Mouse (Mus musculus): ENCODE measurements around the gene Slc25a22. TPM values are rescaled to one million over a fixed set of nuclear protein-coding genes. Genes with fewer than 3 reads are reported as not detected.

The Slc25a22 gene
- polyA plus RNA-seq, 1 experiment from 2014 or later: 121 TPM

- H3K9me3 ChIP-seq (replicated peaks; ENCODE audit: control insufficient read depth, low read length, poor library complexity, severe bottlenecking): no peaks in the 10 kb centered on the region
- no peak overlapping the region for H3K27ac ChIP-seq (ENCODE audit: low read length)
- peaks cover 11% of the 10 kb centered on the region for H3K4me1 ChIP-seq (ENCODE audit: control insufficient read depth, insufficient read depth, low read length)
- H3K36me3 ChIP-seq (ENCODE audit: control insufficient read depth, insufficient read depth, low read length): no peaks in the 10 kb centered on the region
- ATAC-seq: no peak
- no peak overlapping the region for H3K4me3 ChIP-seq (ENCODE audit: low read depth, low read length)
- 51% methylated on average over 3 of the region's 3 CpGs for WGBS
- H3K4me2 ChIP-seq (ENCODE audit: low read length): no peak overlapping the region
- peaks cover 6% of the 10 kb centered on the region for H3K27me3 ChIP-seq (ENCODE audit: control insufficient read depth, insufficient read depth, low read depth, low read length)
- no peak overlapping the region for H3K9ac ChIP-seq (ENCODE audit: low read depth, low read length)
Observed at GRCm38 (mm10) chr7:141388487-141389109, 49.1 kb downstream of the Slc25a22 start.

GRCm38 (mm10) chr7:141387807-141388486, 49.7 kb downstream of the Slc25a22 start:
- Histone ChIP-seq H3K36me3 (ENCODE audit: control insufficient read depth, insufficient read depth, low read length) (no peaks in the 10 kb centered on the region), H3K9me3 (replicated peaks; ENCODE audit: control insufficient read depth, low read length, poor library complexity, severe bottlenecking) (no peaks in the 10 kb centered on the region), H3K4me1 (ENCODE audit: control insufficient read depth, insufficient read depth, low read length) (peaks cover 7% of the 10 kb centered on the region), H3K4me3 (ENCODE audit: low read depth, low read length) (no peak overlapping the region), H3K4me2 (ENCODE audit: low read length) (no peak overlapping the region), H3K27ac (ENCODE audit: low read length) (no peak overlapping the region), H3K27me3 (ENCODE audit: control insufficient read depth, insufficient read depth, low read depth, low read length) (peaks cover 6% of the 10 kb centered on the region), H3K9ac (ENCODE audit: low read depth, low read length) (no peak overlapping the region)
- 64% methylated on average over 2 of the region's 2 CpGs for WGBS
- ATAC-seq: no peak

- Histone ChIP-seq H3K36me3 (ENCODE audit: control insufficient read depth, insufficient read depth, low read length) (no peaks in the 10 kb centered on the region), H3K9ac (ENCODE audit: low read depth, low read length) (no peak overlapping the region), H3K27me3 (ENCODE audit: control insufficient read depth, insufficient read depth, low read depth, low read length) (no peaks in the 10 kb centered on the region), H3K27ac (ENCODE audit: low read length) (no peak overlapping the region), H3K4me3 (ENCODE audit: low read depth, low read length) (no peak overlapping the region), H3K4me1 (ENCODE audit: control insufficient read depth, insufficient read depth, low read length) (no peaks in the 10 kb centered on the region), H3K4me2 (ENCODE audit: low read length) (no peak overlapping the region), H3K9me3 (replicated peaks; ENCODE audit: control insufficient read depth, low read length, poor library complexity, severe bottlenecking) (no peaks in the 10 kb centered on the region)
- 80% methylated on average over 4 of the region's 4 CpGs for WGBS
- no peak for ATAC-seq
Observed at GRCm38 (mm10) chr7:141381068-141381835, 56.4 kb downstream of the Slc25a22 start.

Other genes starting within 250 kb of the Slc25a22 start
- 139 and 144 TPM in 2 replicates for gene Hras, start 243.9 kb downstream of the Slc25a22 start, polyA plus RNA-seq (2015; fragmentation: Nextera tagmentation; extraction: Ambion mirVana)
- gene Lrrc56, start 243.7 kb downstream of the Slc25a22 start, polyA plus RNA-seq (2015; fragmentation: Nextera tagmentation; extraction: Ambion mirVana): 11.5 and 12.7 TPM in 2 replicates
- 0.23 and 0.81 TPM in 2 replicates for gene Lmntd2, start 223.8 kb downstream of the Slc25a22 start, polyA plus RNA-seq (2015; fragmentation: Nextera tagmentation; extraction: Ambion mirVana)
- gene Rassf7, start 222.0 kb downstream of the Slc25a22 start, polyA plus RNA-seq (2015; fragmentation: Nextera tagmentation; extraction: Ambion mirVana): 19.8 and 21.2 TPM in 2 replicates
- 68.0 and 72.3 TPM in 2 replicates for gene Phrf1, start 209.1 kb downstream of the Slc25a22 start, polyA plus RNA-seq (2015; fragmentation: Nextera tagmentation; extraction: Ambion mirVana)
- gene Irf7, start 171.4 kb downstream of the Slc25a22 start, polyA plus RNA-seq (2015; fragmentation: Nextera tagmentation; extraction: Ambion mirVana): 1.4 and 1.5 TPM in 2 replicates
- not detected in 2 replicates for gene Cdhr5, start 161.1 kb downstream of the Slc25a22 start, polyA plus RNA-seq (2015; fragmentation: Nextera tagmentation; extraction: Ambion mirVana)
- gene Sct, start 158.8 kb downstream of the Slc25a22 start, polyA plus RNA-seq (2015; fragmentation: Nextera tagmentation; extraction: Ambion mirVana): 2.4 and 2.8 TPM in 2 replicates
- gene Drd4, start 145.9 kb downstream of the Slc25a22 start, polyA plus RNA-seq (2015; fragmentation: Nextera tagmentation; extraction: Ambion mirVana): 0.58 and 1.2 TPM in 2 replicates
- 211 and 237 TPM in 2 replicates for gene Deaf1, start 110.2 kb downstream of the Slc25a22 start, polyA plus RNA-seq (2015; fragmentation: Nextera tagmentation; extraction: Ambion mirVana)
- 53.1 and 54.7 TPM in 2 replicates for gene Tmem80, start 110.2 kb downstream of the Slc25a22 start, polyA plus RNA-seq (2015; fragmentation: Nextera tagmentation; extraction: Ambion mirVana)
- 0.61 and 1.0 TPM in 2 replicates for gene Eps8l2, start 99.0 kb downstream of the Slc25a22 start, polyA plus RNA-seq (2015; fragmentation: Nextera tagmentation; extraction: Ambion mirVana)
- gene Taldo1, start 45.7 kb downstream of the Slc25a22 start, polyA plus RNA-seq (2015; fragmentation: Nextera tagmentation; extraction: Ambion mirVana): 291 and 309 TPM in 2 replicates
- 48.5 and 54.9 TPM in 2 replicates for gene Gatd1, start 23.8 kb downstream of the Slc25a22 start, polyA plus RNA-seq (2015; fragmentation: Nextera tagmentation; extraction: Ambion mirVana)
- 109 and 151 TPM in 2 replicates for gene Cend1, start 8.4 kb downstream of the Slc25a22 start, polyA plus RNA-seq (2015; fragmentation: Nextera tagmentation; extraction: Ambion mirVana)
- gene Pidd1, start 6.1 kb upstream of the Slc25a22 start, polyA plus RNA-seq (2015; fragmentation: Nextera tagmentation; extraction: Ambion mirVana): 2.4 and 2.5 TPM in 2 replicates
- 607 and 649 TPM in 2 replicates for gene Rplp2, start 9.5 kb upstream of the Slc25a22 start, polyA plus RNA-seq (2015; fragmentation: Nextera tagmentation; extraction: Ambion mirVana)
- gene Pnpla2, start 17.3 kb upstream of the Slc25a22 start, polyA plus RNA-seq (2015; fragmentation: Nextera tagmentation; extraction: Ambion mirVana): 16.9 and 17.7 TPM in 2 replicates
- 6.6 and 7.1 TPM in 2 replicates for gene Cracr2b, start 23.2 kb upstream of the Slc25a22 start, polyA plus RNA-seq (2015; fragmentation: Nextera tagmentation; extraction: Ambion mirVana)
- 17.1 and 17.5 TPM in 2 replicates for gene Cd151, start 29.5 kb upstream of the Slc25a22 start, polyA plus RNA-seq (2015; fragmentation: Nextera tagmentation; extraction: Ambion mirVana)
- gene Polr2l, start 37.2 kb upstream of the Slc25a22 start, polyA plus RNA-seq (2015; fragmentation: Nextera tagmentation; extraction: Ambion mirVana): 73.3 and 74.0 TPM in 2 replicates
- 45.8 and 49.1 TPM in 2 replicates for gene Tspan4, start 37.3 kb upstream of the Slc25a22 start, polyA plus RNA-seq (2015; fragmentation: Nextera tagmentation; extraction: Ambion mirVana)
- 40.3 and 52.8 TPM in 2 replicates for gene Chid1, start 102.0 kb upstream of the Slc25a22 start, polyA plus RNA-seq (2015; fragmentation: Nextera tagmentation; extraction: Ambion mirVana)
- gene Ap2a2, start 124.3 kb upstream of the Slc25a22 start, polyA plus RNA-seq (2015; fragmentation: Nextera tagmentation; extraction: Ambion mirVana): 132 and 137 TPM in 2 replicates
- gene Muc6, start 217.4 kb upstream of the Slc25a22 start, polyA plus RNA-seq (2015; fragmentation: Nextera tagmentation; extraction: Ambion mirVana): 0.23 and 0.26 TPM in 2 replicates

All from midbrain, embryonic 16.5 days (tissue).